Mouse (Mus musculus) retina, adult 2 months (tissue): ENCODE data around the gene Fam43a.

Experiments used
- DNase-seq: peaks from one replicate; pipeline ENCODE4 v3.0.0-alpha.2; 2012; ENCODE audit warnings: low read depth, low spot score

Fam43a gene

DNA sequence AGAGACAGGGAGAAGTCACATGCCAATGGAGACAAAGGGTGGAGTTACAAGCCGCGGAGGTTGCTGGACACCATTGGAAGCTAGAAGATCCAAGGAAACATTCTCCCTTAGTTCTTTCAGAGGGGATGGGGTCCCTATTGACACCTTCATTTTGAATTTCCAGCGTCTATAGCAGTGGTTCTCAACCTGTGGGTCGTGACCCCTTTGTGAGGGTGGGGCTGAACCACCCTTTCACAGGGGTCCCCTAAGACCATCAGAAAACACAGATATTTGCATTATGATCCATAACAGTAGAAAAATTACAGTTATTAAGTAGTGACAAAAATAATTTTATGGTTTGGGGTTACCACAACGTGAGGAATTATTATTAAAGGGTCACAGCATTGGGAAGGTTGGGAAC lies 30.0 kb downstream of the Fam43a start:
- DNase-seq: no peak

DNA sequence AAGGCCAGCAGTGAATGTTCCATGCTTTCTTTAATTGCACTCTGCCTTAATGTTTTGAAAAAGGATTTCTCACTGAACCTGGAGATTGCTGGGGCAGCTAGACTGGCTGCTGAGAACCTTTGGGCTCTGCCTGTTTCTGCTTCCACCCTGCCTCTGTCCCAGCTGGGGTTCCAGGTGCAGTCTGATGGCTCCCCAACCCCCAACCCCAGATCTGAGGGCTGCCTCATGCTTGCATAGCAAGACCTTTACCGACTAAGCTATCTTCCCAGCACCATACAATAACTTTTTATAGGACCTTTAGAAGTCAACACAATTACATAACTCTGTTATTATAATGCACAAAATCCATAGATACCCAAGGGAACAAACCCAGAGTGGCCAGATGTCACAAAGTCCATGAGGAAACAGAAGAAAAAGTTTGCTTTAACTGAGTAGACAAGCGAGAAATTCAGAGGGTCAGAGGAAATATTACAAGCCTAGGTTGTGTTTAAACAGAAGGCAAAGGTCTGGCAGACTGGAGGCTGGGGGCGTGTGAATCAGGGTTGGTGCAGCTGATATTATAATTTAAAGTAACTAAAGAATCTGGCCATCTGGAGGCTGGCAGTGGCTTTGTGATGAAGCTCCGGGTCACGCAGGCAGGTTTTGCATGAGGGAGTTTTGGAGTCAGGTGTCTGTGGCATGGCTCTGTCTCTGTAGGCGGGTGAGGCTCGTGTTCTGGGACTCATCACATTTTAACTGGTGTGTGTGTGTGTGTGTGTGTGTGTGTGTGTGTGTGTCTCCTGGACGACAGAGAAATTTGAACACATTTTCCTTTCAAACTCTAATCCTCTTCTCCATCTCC lies 34.6 kb downstream of the Fam43a start:
- no peak for DNase-seq

DNA sequence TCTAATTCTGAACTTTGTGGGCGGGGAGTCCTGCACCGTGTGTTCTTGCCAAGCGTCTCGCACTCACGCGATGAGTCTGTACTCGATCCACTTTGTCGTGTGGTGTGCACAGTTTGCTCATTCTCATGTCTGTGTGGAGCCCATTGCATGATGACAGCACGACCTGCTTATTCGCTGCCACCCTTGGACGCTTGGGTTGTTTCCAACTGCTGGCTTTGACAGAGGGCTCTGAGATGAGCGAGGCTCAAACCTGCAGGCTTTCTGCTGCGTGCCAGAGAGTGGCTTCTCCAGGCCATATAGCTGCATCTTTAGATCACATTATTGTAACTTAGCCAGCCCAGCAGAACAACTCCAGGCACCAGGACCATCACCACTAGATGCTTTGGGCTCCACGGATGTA lies 39.1 kb downstream of the Fam43a start:
- no peak for DNase-seq

DNA sequence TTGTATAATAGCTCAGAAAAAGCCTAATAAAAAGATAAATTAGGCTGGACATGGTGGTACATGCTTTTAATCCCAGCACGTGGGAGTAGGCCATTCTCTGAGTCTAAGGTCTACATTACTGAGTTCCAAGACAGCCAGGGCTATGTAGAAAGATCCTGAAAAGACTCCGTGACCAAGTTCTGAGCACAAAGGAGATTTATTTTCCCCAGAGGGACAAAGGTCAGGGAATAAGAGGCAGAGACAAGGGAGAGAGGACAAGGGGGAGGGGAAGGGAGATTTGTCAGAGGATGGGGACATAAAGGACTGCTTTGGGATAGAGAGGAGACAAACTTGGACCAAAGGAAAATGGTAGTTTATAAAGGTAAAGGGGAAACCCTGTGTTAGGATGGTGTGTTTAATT lies 41.1 kb downstream of the Fam43a start:
- DNase-seq: no peak

DNA sequence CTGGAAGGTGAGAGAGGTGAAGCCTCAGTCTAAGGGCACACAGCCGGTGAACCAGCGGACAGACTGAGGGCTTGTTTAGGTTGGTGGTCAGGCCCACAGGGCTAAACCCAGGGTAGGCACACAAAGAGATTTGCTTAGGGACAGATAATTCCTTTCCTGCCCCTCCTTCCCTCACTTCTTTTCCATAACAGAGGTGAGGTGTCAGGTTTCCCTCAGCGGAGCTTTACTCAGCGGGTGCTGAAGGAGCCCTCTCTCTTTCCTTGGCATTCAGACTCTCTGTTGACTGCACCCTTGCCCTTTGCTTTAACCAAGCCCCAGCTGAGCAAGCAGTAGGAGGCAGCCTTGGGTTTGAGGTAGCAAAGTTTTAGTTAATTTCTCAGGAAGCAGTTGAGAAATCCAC lies 41.9 kb downstream of the Fam43a start:
- no peak for DNase-seq

DNA sequence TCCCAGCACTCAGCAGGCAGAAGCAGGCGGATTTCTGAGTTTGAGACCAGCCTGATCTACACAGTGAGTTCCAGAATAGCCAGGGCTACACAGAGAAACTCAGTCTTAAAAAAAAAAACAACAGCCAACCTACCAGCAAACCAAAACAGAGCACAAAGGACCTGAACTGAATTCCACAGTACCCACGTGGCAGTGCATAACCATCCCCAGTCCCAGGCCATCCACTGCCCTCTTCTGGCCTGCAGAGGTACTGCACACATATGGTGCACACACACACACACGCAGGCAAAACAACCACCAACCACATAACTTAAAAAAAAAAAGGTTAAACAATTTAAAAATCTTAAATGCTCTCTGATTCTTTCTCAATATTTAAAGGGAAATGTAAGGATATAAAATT lies 42.7 kb downstream of the Fam43a start:
- DNase-seq: no peak

DNA sequence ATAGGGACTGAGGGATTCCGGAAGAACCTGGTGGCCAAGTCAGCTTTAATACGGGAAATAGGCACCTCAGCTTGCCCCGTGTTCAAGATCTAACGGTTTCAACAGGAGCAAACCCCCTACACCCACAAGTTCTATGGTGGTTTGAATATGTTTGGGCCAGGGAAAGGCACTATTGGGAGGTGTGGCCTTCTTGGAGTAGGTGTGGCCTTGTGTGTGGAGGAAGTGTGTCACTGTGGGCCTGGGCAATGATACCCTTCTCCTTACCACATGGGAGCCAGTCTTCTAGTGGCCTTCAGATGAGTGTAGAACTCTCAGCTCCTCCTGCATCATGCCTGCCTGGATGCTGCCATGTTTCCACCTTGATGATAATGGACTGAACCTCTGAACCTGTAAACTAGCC lies 45.5 kb downstream of the Fam43a start:
- no peak for DNase-seq

DNA sequence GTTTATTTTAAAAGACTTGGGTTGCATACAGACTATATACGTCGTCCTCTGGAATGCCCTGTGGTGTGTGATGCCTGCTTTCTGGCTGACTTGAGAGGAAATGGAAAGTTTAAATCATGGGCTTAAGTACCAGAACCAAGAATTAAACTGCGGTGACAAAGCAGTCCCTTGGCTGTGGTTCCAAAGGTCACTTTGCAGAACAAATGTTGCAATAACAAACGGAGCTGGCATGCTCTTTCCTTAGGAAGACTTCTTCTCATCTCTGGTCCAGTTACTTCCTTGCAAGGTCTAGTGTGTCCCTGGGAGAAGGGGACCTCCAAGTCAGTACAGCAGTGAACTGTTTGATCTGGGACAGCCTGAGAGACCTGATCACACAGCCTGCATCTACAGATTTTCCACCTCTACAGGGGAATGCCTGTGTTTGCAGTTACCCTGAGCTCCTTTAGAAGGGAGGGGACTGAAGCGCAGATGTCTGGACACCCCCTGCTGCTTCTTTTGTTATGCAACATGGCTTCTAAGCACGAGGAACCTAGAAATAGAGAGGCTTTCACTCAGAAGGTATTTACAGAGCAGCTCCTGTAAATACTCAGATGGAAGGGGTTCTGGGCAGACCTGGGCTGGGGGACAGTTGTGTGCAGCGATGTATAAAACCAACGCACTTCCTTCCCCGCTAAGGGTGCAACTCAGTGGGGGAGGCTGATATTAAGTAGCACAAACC lies 46.5 kb downstream of the Fam43a start:
- DNase-seq: no peak

DNA sequence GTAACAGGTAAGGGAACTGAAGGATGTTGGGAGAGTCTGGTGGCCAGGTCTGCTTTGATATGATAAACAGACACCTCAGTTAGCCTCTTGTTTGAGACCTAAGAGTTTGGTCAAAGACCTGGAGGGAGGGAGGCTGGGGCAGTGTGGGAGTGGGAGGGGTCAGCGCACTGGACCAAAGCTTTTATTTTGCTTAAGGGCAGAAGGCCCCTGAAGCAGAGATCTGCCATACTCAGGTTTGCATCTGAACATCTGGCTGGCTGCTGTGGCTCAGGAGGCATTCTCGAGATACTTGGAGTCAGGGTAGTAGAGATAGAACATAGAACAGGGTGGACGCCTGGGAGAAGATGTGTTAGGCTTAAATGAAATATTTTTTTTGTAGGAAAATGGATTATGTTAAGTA lies 47.3 kb downstream of the Fam43a start:
- DNase-seq: no peak

DNA sequence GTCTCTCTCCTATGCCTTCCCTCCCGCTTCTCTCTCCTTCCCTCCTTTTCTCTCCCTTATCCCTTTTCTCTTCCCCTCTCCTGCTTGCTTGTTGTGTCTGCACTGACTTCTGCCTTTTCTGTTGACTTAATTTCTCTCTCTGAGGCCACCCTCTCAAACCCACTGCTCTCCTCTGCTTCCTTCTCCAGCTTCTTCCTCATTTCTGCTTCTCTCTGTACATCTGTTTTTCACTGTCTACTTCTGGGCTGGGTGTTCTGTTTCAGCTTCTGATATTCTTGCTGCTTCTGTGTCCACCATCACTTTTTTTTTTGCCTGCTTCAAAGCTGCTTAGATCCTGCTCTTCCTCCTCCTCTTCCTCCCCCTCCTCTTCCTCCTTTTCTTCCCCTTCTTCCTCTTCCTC lies 51.8 kb downstream of the Fam43a start:
- DNase-seq: no peak
